Mouse (Mus musculus): ENCODE data around the gene Lnx1.

Gene Lnx1

DNA sequence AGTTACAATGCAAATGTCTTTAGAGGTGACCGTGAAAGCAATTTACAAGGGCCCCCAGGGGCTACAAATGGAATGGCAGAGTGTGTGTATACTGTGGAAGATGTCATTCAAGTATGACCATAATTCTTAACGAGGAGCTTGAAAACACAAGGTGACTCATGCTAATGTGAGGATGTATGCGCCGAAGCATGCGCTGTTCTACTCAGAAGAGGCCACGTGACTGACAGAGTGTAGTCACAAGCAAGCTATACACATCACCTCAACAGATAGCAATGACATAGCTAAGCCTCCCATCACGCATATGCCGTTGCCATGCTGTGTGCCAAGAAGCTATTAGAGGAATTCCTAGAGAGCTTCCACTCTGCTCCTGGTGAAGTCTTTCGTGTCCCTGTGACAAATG lies 5.2 kb downstream of the Lnx1 start:
- DNase-seq (ENCODE audit: low read depth, low spot score) = no peak

DNA sequence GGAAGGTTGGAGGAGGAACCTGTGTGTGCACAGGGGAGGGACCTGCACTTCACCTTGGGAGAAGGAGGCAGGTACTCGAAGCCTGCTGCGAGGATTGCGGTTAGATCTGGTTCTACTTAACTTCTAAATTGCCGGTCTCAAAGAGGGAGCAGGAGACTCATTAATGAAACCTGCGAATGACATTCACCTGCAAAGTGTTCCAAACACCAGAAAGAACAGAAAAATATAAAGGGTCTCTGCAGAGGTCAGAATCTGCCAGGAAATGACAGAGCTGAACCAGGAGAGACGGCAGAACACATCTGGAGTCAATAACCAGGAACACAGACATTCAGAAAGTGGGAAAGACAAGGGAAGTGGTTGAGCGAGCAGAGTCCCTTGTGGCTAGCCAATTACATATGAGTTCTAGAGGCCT lies 8.3 kb downstream of the Lnx1 start:
- no peak for DNase-seq (ENCODE audit: low read depth, low spot score)

DNA sequence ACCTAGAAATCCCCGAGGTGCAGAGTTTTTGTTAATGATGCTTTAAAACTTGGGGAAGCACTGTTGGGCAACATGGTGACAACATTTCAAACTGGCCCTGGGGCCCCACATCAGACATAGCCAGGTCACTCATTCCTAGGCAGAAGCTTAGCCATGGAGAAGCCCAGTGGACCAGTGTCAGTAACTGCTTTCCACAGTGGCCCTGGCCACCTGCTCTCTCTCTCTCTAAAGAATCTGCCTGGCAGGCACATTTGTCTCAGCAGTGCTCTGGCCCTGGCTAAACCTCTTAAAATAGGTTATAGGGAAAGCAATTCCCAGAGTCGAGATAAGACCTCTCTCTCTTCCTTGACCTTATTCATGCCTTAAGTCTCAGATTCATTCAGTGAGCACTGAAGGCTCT lies 8.9 kb downstream of the Lnx1 start:
- no peak for DNase-seq (ENCODE audit: low read depth, low spot score)

DNA sequence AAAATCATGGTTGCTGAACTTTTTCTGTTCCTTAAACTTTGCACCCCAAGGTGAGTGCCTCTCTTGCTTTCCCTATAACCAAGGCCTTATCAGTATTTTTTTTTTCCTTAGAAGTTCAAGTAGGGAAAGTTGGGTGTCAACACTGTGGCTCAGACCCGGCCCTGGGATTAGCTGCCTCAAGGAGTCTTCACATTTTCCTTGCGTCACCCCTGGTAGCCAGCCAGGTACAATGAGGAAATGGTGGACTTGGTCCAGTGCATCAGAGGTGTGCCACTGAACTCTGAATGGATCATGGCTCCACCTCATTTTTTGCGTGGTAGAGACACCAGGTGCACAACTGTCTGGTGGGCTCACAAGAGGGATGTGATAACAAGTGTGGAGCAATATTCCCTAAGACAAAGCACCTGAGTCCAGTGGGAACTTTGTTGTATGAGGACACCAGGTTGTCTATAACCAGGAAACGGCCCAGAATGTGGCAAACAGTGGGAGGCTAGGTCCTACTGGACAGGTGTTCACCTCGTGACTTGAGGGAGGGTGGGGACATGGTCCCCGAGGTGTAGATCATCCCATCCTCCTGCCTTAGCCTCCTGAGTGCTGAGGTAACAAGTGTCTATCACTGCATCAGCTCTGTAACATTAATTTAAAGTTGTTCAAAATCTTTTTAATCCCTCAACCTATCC lies 10.2 kb downstream of the Lnx1 start:
- no peak for DNase-seq (ENCODE audit: low read depth, low spot score)

DNA sequence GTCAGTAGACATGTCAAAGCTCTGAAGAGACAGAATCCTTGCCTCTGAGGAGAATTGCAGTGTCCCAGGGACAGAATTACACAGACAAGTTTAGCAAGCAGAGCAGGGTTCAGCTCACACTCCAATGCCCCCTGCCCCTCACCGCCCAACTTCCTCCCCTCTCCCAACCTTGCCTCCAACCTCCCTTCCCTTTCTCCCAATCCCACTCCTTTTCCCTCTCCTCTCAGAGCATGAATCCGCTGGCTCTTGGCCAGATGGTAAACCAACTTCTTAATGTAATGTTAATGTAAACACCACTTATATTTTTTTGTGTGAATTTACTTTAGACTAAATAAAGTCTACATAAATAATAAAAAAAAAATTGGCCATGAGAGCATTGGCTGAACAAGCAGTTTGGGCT lies 13.9 kb downstream of the Lnx1 start:
- DNase-seq (ENCODE audit: low read depth, low spot score) = no peak

DNA sequence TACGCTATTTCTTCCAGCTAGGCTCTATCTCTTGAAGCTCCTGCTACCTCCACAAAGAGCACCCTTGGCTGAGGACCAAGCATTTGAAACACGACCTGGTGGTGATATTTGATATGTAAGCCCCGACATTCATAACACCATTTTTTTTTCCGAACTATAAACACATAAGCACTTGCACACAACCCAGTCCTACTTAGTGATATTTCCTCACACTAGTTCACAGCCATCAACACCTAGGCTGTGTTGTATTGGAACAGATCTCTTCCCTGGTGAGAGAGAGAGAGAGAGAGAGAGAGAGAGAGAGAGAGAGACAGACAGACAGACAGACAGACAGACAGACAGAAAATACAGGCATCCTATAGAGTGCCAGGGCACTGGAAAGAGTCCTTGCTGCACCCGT lies 17.8 kb downstream of the Lnx1 start:
- DNase-seq (ENCODE audit: low read depth, low spot score) = no peak

DNA sequence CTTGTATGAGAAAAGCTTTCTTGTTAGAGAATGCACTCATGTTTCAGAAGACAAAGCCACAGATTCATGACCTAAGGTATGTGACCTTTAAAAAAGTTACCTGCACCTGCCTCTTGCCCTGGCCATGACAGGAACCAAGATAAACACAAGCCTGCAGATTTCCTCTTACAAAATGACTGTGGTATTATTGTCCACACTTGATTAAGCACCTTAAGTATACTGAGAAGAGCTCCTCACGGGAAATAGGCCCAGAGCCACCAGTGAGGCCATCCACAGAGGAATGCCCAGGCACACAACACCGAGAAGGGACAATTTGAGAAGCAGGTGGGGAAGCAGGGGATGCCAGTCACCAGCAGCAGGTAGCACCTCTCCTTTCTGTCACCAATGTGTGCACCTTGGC lies 18.9 kb downstream of the Lnx1 start:
- DNase-seq (ENCODE audit: low read depth, low spot score) = no peak

DNA sequence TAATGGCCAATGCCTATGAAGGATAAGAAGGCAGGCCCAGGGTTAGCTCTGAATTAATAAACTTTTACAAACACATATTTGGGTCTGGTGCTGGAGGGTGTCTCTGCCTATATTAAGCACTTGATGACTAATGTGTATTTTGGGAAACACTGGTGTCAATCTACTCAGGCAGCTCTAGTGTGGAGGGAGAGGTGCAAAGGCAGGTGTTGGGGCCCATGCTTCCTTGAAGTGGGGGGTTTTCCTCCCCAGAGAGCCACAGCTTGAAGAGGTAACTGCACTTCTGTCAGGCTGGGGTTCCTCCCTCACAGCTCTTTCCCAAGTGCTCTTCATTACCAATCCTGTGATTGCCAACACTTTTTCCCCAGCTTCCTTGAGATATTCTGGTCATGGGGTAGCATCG lies 20.0 kb downstream of the Lnx1 start:
- DNase-seq (ENCODE audit: low read depth, low spot score) = no peak

DNA sequence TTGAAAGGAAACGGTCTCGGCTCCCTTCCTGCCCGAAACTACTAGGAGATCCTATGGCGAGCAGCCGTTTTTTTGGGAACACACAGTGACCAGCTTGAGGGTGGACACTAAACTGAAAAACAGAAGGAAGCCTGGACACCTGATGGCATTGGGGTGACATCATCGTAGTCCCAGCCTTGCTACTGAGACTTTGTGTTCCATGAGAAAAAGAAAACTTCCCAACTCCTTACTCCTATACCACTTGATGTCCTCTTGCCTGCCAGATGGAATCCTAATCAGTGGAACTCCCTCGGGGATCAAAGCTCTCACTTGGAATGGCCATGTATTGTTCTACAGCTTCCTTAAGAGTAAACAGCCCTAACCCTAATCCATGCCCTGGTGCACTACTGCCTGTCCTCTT lies 23.1 kb downstream of the Lnx1 start:
- DNase-seq (ENCODE audit: low read depth, low spot score) = no peak

DNA sequence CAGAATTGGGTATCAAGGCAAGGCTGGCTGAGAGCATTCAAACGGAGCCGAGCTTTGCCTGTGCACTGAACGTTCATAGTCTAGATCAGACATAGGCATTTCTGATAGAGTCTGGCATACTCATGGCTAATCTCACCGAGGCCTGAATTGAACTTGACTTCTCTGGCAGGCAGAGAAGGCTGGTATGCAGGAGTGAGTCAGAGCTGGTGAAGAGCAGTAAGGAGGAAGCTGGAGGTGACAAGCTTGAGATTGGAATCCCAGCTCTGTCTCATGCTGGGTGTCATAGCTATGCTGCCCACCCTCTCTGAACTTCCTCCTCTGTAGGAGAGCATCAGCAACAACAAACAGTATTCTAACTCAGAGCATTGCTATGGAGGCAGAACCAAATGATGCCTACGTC lies 24.0 kb downstream of the Lnx1 start:
- DNase-seq (ENCODE audit: low read depth, low spot score) = no peak

DNA sequence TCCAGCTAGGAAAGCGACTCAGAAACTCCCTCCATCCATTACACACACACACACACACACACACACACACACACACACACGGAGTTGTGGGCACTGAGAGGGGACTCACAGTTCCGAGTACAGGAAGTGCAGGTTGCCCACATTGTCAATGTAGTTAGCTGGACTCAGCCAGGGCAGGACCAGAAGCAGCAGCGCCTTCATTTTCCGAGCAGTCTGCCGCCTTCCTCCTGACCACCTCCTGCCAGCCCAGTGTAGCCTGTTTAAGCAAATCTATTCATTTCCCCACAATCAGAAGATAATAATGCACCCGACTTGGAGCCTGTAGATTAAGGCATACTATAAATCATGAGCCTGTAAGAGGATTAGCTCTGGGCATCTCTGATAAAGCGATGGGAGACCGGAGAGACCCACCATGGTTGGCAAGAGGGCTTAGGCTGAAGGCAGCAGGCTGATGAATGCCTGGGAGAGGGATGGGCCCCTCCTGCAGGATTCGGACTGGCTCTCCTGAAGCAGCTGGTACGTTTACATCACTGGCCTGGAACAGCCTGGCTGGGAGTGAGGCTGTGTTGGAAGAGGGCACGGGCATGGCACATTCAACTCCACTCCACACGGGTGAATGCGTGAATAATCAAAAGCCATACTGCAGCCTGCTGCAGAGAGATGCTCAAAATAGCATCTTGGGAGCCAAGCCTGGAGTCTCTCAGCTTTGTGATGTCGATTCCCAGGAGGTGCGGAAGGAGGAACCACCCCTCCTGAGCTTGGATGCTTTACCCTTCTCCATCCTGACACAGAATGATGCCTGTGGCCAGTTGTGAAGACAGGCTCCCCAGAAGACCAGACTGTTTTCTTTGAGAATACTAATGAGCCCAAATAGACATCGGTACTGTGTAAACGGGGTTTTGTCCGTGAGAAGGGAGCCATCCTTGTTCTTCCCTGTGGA lies 25.0 kb downstream of the Lnx1 start:
- DNase-seq (ENCODE audit: low read depth, low spot score) = no peak

DNA sequence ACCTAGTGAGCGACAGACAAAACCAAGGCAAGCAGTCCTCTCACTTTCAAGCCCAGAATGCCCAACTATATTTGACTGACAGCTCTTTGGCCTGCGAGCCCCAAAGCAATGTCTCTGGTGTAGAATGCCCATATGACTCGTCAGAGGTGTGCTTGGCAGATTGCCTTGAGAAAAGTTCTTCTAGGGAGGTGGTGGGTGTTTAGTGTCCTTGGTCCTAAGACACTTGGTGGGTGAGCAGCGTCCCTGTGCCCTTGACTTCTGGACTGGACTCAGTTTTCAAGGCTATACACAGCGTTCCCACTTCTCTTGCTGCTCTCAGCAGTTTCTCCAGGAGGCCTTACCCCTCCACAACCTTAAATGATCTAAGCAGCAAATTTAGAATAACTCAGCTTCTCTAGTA lies 30.2 kb downstream of the Lnx1 start:
- DNase-seq (ENCODE audit: low read depth, low spot score) = no peak

DNA sequence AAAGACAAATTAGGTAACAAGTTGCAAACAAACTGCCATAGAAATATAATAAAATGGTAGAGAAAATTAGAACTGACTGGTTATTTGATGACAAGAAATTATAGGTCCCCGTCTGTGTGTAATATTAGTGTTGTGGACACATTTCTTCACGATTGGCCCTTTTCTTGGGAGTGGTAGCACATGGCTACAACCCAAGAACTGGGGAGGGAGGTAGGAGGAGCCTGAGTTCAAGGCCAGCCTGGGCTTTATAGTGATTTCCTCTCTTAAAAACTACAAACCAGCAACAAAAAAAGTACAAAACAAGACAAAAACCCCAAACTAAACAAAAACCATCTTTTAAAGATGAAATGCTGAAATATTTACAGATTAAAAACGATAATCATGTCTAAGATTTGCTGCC lies 31.8 kb downstream of the Lnx1 start:
- DNase-seq (ENCODE audit: low read depth, low spot score) = no peak

DNA sequence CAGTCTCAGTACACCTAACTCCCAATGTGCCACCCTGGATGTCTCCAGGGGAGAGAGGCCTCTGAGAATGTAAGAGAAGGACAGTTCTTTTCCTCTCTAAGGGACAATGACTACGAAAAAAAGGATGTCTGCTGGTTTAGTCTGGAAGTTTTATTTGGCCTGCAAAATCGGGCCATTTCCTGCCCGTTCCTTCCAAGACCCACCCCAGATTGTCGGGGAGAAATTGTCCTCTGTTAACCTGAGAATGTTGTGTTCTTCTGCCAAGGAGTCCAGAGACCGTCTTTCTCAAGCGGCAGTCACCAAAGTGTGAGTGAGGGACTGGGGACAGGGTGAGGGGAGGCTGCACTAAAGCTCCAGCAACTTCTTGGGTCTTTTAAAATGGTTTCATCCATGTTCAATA lies 32.8 kb downstream of the Lnx1 start:
- no peak for DNase-seq (ENCODE audit: low read depth, low spot score)

DNA sequence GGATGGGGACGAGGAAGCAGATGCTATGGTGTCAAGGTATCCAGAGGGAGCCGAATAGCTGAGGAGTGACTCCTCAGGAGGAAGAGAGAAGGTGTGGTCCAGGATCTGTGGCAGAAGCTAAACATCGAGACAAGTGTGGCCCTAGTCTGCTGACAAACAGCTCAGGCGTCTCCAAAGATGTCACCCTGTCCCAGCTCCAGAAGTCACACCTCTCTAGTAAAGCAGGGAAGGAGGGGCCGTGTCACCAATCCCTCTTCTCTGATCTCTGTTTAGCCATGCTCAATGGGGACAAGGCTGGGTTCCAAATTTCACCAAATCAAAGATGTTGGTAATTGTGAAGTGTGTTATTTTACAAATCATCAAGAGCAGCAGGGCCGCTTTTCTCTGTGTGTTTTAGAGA lies 33.8 kb downstream of the Lnx1 start:
- no peak for DNase-seq (ENCODE audit: low read depth, low spot score)

DNA sequence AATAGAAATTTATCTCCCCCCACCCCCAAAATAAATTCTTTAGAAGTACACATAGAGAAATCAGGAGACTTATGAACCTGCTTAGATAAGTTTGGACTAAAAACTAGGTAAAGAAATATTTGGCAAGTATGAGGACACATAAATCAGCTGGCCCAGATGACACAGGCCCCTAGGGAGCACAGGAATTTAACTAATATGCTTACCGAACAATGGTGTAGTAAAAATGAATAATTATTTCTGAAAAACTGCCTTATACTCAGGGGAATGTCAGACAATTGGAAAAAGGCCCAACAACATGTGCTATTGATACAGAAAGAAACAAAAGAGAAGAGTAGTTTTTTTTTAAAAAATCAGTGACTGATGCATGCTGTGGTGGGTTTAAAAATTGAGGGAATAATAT lies 40.1 kb downstream of the Lnx1 start:
- DNase-seq (ENCODE audit: low read depth, low spot score) = no peak

DNA sequence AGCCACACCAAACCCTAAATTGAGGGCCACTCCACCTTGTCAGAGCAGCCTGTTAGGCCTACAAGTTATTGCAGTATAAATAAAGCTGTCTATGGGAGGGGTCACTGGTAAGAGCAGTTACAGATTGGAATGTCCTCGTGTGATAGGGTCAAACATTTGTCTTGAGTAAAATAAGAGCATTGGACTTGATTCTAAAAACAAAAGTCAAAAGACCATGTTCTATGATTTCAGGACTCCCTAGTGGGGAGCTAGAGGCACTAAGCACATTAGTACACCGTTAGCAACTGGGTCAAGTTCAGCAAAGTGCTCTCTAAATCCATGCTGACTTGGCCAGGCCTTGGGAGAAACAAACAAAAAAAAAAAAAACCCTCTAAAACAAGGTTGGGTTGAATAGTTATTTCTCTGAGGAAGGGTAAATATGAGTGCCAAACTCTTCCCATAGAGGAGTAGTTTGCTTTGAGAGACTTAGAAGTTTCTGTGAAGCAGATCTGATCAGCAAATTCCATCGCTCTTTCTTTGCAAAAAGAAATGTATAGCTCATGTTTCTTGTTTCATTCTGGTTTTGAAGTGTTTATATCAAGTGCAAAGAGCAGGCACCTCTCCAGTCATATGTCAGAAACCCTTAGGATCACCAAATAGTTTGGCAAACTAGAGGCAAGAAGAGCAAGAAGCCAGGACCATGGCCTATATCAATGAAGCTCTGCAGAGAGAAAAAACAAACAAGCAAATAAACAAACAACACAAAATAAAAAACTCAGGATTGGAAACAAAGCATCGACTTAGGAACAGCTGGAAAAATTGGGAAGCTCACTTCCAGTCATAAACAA lies 40.8 kb downstream of the Lnx1 start:
- DNase-seq (ENCODE audit: low read depth, low spot score) = no peak

DNA sequence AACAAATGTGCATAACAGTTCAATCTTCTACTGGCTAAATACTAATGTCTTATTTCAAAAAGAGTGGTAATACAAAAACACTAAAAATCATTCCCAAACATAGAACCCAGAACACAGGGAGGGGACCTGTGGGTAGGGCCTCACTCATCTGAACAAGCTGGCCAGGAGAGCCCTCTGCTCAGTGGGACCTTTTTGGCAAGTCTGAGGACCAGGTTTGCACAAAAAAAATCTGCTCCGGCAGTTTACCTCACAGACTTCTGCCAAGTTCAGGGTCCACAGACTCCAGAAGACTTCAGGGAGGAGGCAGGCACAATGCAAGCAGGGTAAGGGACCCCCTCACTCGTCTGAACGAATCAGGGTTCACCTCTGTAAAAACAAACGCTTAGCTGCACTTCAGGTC lies 42.9 kb downstream of the Lnx1 start:
- DNase-seq (ENCODE audit: low read depth, low spot score) = no peak

DNA sequence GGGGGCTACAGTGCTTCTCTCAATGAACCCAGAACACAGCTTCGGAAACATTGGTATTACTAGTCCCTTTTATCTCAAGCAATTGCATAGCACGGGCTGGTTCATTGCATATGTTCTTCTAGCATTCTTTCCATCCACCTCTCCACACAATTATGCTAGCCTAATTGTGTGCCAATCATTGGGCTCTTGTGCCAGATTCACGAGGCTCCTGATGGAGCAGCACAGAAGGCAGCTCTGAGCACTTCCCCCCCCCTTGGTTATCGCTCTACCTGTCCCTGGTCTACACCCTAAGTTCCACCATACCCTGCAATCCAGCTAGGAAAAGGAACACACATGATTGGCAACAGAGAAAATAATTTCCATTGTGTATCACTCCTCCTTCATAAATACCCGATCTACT lies 43.4 kb downstream of the Lnx1 start:
- DNase-seq (ENCODE audit: low read depth, low spot score) = no peak

DNA sequence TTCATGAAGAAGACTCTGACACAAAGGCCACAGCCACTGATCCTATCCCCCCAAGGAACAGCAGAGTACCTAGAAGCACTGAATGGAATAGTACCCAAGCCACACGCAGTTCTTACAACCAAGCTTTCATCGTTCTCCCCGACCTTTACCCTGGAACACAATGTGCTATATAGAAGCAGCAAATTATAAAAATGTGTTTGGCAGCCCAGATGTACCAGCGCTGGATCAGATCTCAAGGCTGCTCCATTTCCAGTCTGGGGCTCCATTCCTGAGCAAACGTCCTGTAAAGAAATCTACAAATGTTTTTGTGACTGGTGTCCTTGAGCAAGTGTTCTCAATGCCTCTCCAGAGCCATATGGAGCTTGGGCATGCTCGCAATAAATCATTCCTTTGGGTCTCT lies 44.8 kb downstream of the Lnx1 start:
- DNase-seq (ENCODE audit: low read depth, low spot score) = no peak

DNA sequence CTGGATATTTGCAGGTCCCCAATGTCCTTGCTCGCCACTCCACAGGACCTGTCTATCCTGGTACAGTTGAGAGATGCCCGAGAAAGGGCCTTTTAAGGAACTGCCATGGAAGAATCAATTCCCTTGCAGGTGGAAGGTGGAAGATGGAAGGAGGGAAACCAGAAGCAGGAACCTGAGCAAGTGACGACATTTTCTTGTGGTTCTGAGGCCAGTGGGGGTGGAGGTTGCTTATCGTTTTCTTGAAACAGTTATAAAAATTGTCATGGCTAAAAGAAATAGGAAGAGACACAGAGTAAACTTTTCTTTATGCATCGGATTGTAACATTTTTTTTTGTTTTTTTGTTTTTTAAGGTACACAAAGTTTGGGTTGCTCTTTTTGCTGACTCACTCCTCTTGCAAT lies 46.3 kb downstream of the Lnx1 start:
- DNase-seq (ENCODE audit: low read depth, low spot score) = no peak

DNA sequence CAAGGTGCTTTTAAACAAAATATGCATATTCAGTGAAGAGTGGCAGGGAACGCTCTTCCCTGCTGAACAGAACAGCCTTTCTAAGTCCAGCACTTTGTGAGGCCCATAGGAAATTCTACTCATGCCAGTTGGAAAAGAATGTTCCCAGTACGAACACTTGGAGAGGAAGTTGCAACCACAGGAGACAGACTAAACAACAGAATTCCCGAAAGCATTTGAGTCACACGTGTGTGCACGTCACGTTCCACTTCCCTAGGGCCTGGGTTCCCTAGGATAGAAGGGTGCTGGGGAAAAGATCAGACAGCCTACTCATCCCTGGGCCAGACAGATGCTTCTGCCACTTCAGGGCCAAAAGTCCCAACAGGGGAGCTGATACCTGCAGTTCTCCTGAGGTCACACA lies 48.2 kb downstream of the Lnx1 start:
- DNase-seq (ENCODE audit: low read depth, low spot score) = no peak
